Mouse (Mus musculus): Measurements from ENCODE around the gene Duox1.

DNA sequence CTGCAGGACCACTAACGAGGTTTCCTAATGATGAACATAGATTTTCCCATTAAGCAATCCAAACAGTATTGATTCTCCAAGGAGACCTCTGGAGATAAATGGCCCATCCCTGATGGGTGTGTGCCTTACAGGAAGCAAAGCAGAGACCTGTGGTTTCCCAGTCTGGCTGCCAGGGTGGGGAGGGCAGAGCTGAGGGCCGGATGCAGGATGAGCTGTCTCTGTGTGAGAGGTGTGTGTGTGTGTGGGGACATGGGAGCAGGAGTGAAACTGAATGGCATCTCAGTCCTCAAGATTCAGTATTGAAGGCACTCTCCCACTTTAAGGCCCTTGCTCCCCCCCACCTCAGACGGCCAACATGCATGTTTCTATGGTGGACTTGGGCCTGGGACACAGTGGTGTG lies 40.7 kb downstream of the Duox1 start:
- TF ChIP-seq POLR2A (IDR thresholded peaks at IDR 0.05; ENCODE audit: insufficient read length, low read depth): no peak
- no peak for TF ChIP-seq USF1 (IDR thresholded peaks at IDR 0.05; ENCODE audit: low read depth)
- TF ChIP-seq MAX (IDR thresholded peaks at IDR 0.05; ENCODE audit: low read depth): no peak
- TF ChIP-seq MYOD1 (IDR thresholded peaks at IDR 0.05; ENCODE audit: control insufficient read depth in 1 of 3, insufficient read length in 2 of 3, low read depth in 2 of 3): no peak
- no peak for TF ChIP-seq CEBPB (IDR thresholded peaks at IDR 0.05; ENCODE audit: insufficient read depth, poor library complexity, severe bottlenecking)
- no peak for TF ChIP-seq POLR2AphosphoS2 (IDR thresholded peaks at IDR 0.05; ENCODE audit: insufficient read length, low read depth)
- no peak for TF ChIP-seq E2F4 (IDR thresholded peaks at IDR 0.05; ENCODE audit: insufficient read depth)
- TF ChIP-seq TCF12 (IDR thresholded peaks at IDR 0.05; ENCODE audit: insufficient read depth, poor library complexity, severe bottlenecking): no peak

Data from myocyte (in vitro differentiated cells).